Mouse (Mus musculus): ENCODE results near the gene Kiz. TPM values are rescaled to one million over a fixed set of nuclear protein-coding genes. Genes with fewer than 3 reads are reported as not detected.

The Kiz gene
- polyA plus RNA-seq, 1 experiment from 2014 or later, result 29.8 TPM

DNA sequence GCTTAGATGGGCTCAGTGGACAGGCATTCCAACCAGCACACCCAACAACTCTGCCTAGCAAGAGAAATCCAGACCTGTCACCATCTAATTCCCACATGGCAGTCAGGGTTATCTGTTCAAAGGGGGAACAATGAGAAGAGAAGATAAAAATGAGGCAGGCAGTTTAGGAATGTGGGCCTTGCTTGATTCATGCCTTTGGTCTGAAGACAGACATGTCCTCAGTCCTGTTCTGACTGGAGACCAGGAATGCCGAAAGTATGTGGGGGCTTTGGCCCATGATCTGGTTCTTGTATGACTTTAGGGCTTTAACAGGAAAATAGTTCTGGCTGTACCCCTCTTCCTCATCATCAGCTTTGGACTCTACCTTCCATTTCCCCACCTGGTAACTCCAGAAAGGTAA is 130.1 kb downstream of the Kiz start:
- Histone ChIP-seq H3K4me1 (no peaks in the 10 kb centered on the region), H3K9ac (no peak overlapping the region), H3K9me3 (no peaks in the 10 kb centered on the region), H3K27ac (no peak overlapping the region), H3K27me3 (no peaks in the 10 kb centered on the region), H3K4me3 (no peak overlapping the region), H3K4me2 (replicated peaks) (no peak overlapping the region), H3K36me3 (no peaks in the 10 kb centered on the region)
- ATAC-seq (ENCODE audit: insufficient number of reproducible peaks, insufficient read depth, low FRiP score, low TSS enrichment), result no peak
- 74% methylated on average over 1 of the region's 1 CpGs for WGBS

DNA sequence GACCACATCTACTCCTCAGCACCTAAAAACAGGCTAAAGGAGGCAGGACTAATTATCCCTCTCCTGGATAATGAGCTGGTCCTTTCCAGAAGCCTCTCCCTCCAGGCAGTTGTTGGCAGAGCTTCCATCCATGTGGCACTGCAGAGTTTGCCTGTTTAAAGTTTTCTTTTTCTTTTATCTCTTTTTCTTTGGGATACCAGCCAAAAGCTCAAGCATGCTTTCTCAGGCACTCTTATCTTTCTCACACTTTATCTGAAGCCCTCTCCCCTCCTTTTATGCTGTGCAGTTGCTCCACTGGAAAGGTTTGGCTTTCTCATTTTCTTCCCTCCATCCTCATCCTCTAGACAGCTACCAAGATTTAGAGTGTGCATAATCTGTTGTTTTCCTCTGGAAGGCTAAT is 130.8 kb downstream of the Kiz start:
- Histone ChIP-seq H3K4me1 (no peaks in the 10 kb centered on the region), H3K4me2 (replicated peaks) (no peak overlapping the region), H3K27me3 (no peaks in the 10 kb centered on the region), H3K4me3 (no peak overlapping the region), H3K9me3 (no peaks in the 10 kb centered on the region), H3K27ac (no peak overlapping the region), H3K9ac (no peak overlapping the region), H3K36me3 (no peaks in the 10 kb centered on the region)
- ATAC-seq (ENCODE audit: insufficient number of reproducible peaks, insufficient read depth, low FRiP score, low TSS enrichment), result no peak

- WGBS, result 73% methylated on average over 2 of the region's 2 CpGs
- no peak for ATAC-seq (ENCODE audit: insufficient number of reproducible peaks, insufficient read depth, low FRiP score, low TSS enrichment)
Observed at GRCm38 (mm10) chr2:147007265-147007664, 151.6 kb downstream of the Kiz start.

DNA sequence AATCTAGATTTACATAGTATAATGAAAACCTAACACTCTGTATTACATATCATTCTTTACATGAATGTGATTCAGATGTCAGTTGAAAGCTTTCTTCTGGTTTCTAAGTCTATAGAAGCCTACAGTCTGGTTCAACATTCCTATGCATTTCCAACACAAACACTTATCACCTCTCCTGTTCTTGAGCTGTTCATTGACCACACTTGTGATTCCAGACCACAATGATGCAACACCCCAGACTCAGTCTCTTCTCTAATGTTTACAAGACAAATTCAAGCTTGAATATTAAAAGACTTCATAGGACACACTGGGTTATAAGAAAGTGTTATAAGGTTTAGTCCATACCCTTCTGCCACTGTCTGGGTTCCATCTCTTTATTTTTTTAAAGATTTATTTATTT is 153.4 kb downstream of the Kiz start:
- Histone ChIP-seq H3K4me2 (replicated peaks) (no peak overlapping the region), H3K9me3 (no peaks in the 10 kb centered on the region), H3K4me1 (peaks cover 8% of the 10 kb centered on the region; the same call in 1 of the 2 replicates), H3K36me3 (no peaks in the 10 kb centered on the region), H3K27ac (no peak overlapping the region), H3K9ac (no peak overlapping the region), H3K4me3 (no peak overlapping the region), H3K27me3 (no peaks in the 10 kb centered on the region)
- no peak for ATAC-seq (ENCODE audit: insufficient number of reproducible peaks, insufficient read depth, low FRiP score, low TSS enrichment)

More at GRCm38 (mm10) chr2:147007265-147007664, 151.6 kb downstream of the Kiz start:
- H3K27ac ChIP-seq, result no peak overlapping the region
- H3K36me3 ChIP-seq, result no peaks in the 10 kb centered on the region
- peaks cover 8% of the 10 kb centered on the region; the same call in 1 of the 2 replicates for H3K4me1 ChIP-seq
- H3K27me3 ChIP-seq, result no peaks in the 10 kb centered on the region
- no peaks in the 10 kb centered on the region for H3K9me3 ChIP-seq
- no peak overlapping the region for H3K4me3 ChIP-seq
- no peak overlapping the region for H3K9ac ChIP-seq
- H3K4me2 ChIP-seq (replicated peaks), result no peak overlapping the region

DNA sequence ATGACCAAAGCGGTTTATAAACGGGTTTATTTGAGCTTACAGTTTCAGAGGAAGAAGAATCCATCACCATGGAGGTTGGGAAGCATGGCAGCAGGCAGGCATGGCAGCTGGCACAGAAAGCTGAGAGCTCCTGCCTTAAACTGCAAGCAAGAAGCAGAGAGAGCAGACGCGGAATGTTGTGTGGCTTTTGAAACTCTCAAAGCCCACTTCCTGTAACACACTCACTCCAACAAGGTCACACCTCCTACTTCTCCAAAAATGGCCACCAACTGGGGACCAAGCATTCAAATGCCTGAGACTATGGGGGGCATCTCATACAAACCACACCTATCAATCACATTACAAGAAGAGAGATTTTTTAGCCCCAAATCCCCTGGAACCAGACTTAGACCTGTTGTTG is 154.5 kb downstream of the Kiz start:
- no peak overlapping the region for H3K4me3 ChIP-seq
- no peaks in the 10 kb centered on the region for H3K9me3 ChIP-seq
- peaks cover 17% of the 10 kb centered on the region for H3K4me1 ChIP-seq
- H3K36me3 ChIP-seq, result no peaks in the 10 kb centered on the region
- no peak overlapping the region for H3K4me2 ChIP-seq (replicated peaks)
- H3K9ac ChIP-seq, result no peak overlapping the region
- no peaks in the 10 kb centered on the region for H3K27me3 ChIP-seq
- no peak overlapping the region for H3K27ac ChIP-seq
- no peak for ATAC-seq (ENCODE audit: insufficient number of reproducible peaks, insufficient read depth, low FRiP score, low TSS enrichment)
- 89% methylated on average over 4 of the region's 4 CpGs for WGBS

- Histone ChIP-seq H3K27ac (no peak overlapping the region), H3K36me3 (no peaks in the 10 kb centered on the region), H3K9me3 (no peaks in the 10 kb centered on the region), H3K4me1 (peaks cover 17% of the 10 kb centered on the region), H3K4me3 (no peak overlapping the region), H3K4me2 (replicated peaks) (no peak overlapping the region), H3K9ac (no peak overlapping the region), H3K27me3 (no peaks in the 10 kb centered on the region)
- WGBS, result 93% methylated on average over 9 of the region's 9 CpGs
- ATAC-seq (ENCODE audit: insufficient number of reproducible peaks, insufficient read depth, low FRiP score, low TSS enrichment), result no peak
Observed at GRCm38 (mm10) chr2:147010952-147011351, 155.3 kb downstream of the Kiz start.

DNA sequence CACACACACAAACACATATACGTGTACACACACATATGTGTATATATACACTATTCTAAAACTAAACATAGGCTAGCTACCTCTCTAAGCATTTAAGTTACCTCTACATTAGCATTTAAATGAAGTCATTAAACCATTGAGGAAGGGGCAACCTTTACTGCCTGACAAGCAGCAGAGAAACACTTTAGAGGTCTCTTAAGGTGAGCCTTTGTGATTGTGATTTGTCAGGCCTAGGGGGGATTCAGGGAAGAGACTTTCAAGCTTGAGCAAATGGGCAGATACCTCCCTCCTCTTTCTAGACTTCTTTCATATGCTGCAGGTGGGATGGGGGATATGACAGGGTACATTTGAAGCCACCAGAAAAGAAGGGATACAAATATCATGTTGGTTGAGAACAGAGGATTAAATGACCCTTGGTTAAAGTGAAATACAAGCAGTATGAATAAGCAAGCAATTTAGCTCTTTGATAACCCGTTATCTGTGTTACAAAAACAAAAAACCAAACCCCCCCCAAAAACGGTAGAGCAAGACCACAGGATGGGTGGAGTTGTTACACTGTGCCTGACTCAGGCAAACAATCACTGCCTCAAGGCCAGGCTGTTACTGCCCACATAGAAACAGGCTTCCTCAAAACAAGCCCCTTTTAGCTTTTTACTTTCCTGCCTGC is 155.9 kb downstream of the Kiz start:
- Histone ChIP-seq H3K4me3 (peak overlapping the region; percentile 80), H3K9ac (peak overlapping the region; percentile 83), H3K27ac (peak overlapping the region; percentile 99; the same call in 1 of the 2 replicates), H3K27me3 (no peaks in the 10 kb centered on the region), H3K4me2 (replicated peaks) (peak overlapping the region; percentile 65), H3K4me1 (peaks cover 17% of the 10 kb centered on the region), H3K9me3 (no peaks in the 10 kb centered on the region), H3K36me3 (no peaks in the 10 kb centered on the region)
- no peak for ATAC-seq (ENCODE audit: insufficient number of reproducible peaks, insufficient read depth, low FRiP score, low TSS enrichment)
- 71% methylated on average over 3 of the region's 3 CpGs for WGBS

- Histone ChIP-seq H3K4me2 (replicated peaks) (peak overlapping the region; percentile 65), H3K9me3 (no peaks in the 10 kb centered on the region), H3K27me3 (no peaks in the 10 kb centered on the region), H3K4me1 (peaks cover 17% of the 10 kb centered on the region), H3K9ac (peak overlapping the region; percentile 83), H3K27ac (peak overlapping the region; percentile 99), H3K4me3 (peak overlapping the region; percentile 80), H3K36me3 (no peaks in the 10 kb centered on the region)
- 38% methylated on average over 7 of the region's 7 CpGs for WGBS
- no peak for ATAC-seq (ENCODE audit: insufficient number of reproducible peaks, insufficient read depth, low FRiP score, low TSS enrichment)
Observed at GRCm38 (mm10) chr2:147012141-147012622, 156.5 kb downstream of the Kiz start.

GRCm38 (mm10) chr2:147012623-147013184 is 157.0 kb downstream of the Kiz start, which contains the start of gene Xrn2:
Xrn2 (plus strand) TSS chr2:147012996.
- H3K36me3 ChIP-seq, result no peaks in the 10 kb centered on the region
- under 1% methylated on average over 37 of the region's 37 CpGs for WGBS
- H3K27me3 ChIP-seq, result no peaks in the 10 kb centered on the region
- H3K9ac ChIP-seq, result peak within 1 kb of the TSS; percentile 83
- peak within 1 kb of the TSS; percentile 80 for H3K4me3 ChIP-seq
- H3K27ac ChIP-seq, result peak within 1 kb of the TSS; percentile 99
- H3K4me2 ChIP-seq (replicated peaks), result peak within 1 kb of the TSS; percentile 65
- no peaks in the 10 kb centered on the region for H3K9me3 ChIP-seq
- peaks cover 17% of the 10 kb centered on the region for H3K4me1 ChIP-seq
- peak; percentile 90 for ATAC-seq (ENCODE audit: insufficient number of reproducible peaks, insufficient read depth, low FRiP score, low TSS enrichment)

- peaks cover 17% of the 10 kb centered on the region for H3K4me1 ChIP-seq
- peak overlapping the region; percentile 83 for H3K9ac ChIP-seq
- no peaks in the 10 kb centered on the region for H3K27me3 ChIP-seq
- WGBS, result under 1% methylated on average over 58 of the region's 59 CpGs
- peak overlapping the region; percentile 80 for H3K4me3 ChIP-seq
- H3K36me3 ChIP-seq, result no peaks in the 10 kb centered on the region
- peak overlapping the region; percentile 99 for H3K27ac ChIP-seq
- no peaks in the 10 kb centered on the region for H3K9me3 ChIP-seq
- peak; percentile 94 for ATAC-seq (ENCODE audit: insufficient number of reproducible peaks, insufficient read depth, low FRiP score, low TSS enrichment)
- peak overlapping the region; percentile 65 for H3K4me2 ChIP-seq (replicated peaks)
Observed at GRCm38 (mm10) chr2:147013194-147013969, 157.7 kb downstream of the Kiz start.

- H3K9me3 ChIP-seq, result no peaks in the 10 kb centered on the region
- no peak for ATAC-seq (ENCODE audit: insufficient number of reproducible peaks, insufficient read depth, low FRiP score, low TSS enrichment)
- H3K4me2 ChIP-seq (replicated peaks), result peak overlapping the region; percentile 65
- peaks cover 17% of the 10 kb centered on the region for H3K4me1 ChIP-seq
- no peaks in the 10 kb centered on the region for H3K27me3 ChIP-seq
- no peaks in the 10 kb centered on the region for H3K36me3 ChIP-seq
- peak overlapping the region; percentile 80 for H3K4me3 ChIP-seq
- peak overlapping the region; percentile 83 for H3K9ac ChIP-seq
- peak overlapping the region; percentile 99 for H3K27ac ChIP-seq
- 26% methylated on average over 15 of the region's 15 CpGs for WGBS
Observed at GRCm38 (mm10) chr2:147014101-147014886, 158.6 kb downstream of the Kiz start.

All from embryonic facial prominence, embryonic 12.5 days (tissue).